Mouse (Mus musculus) erythroid progenitor cell, adult 5-6 weeks (primary cell): ENCODE results near the gene Tmeff2. TPM values are rescaled to one million over a fixed set of nuclear protein-coding genes. Genes with fewer than 3 reads are reported as not detected.
"Not testable (repeated sequence)": the region's sequence is repeated elsewhere in the genome, so short reads cannot be mapped to it uniquely, and the experiment has no call there.

Experiments
- ATAC-seq: replicated peaks from 2 replicates; pipeline ENCODE4 v1.8.0; 2016; ENCODE audit warnings: moderate number of reproducible peaks, mild to moderate bottlenecking, moderate TSS enrichment, inconsistent platforms; ENCODE audit not compliant: poor library complexity, low FRiP score, severe bottlenecking
- total RNA-seq, 2 experiments: library from RNA; stranded (forward) in 1 of 2; stranded (reverse) in 1 of 2; fragments of 150-400 nt in 1 of 2; fragments of 186-747, 209-891 nt in 1 of 2; gene quantifications; 2 replicates each; pipeline versions ENCODE4 v1.2.3 to v1.2.4; 2015 to 2017; ENCODE audit warnings: low replicate concordance in 2 of 2

Gene Tmeff2
- total RNA-seq (2015; ENCODE audit: low replicate concordance) (not detected in 2 replicates), total RNA-seq (2017; ENCODE audit: low replicate concordance) (not detected in 2 replicates)

DNA sequence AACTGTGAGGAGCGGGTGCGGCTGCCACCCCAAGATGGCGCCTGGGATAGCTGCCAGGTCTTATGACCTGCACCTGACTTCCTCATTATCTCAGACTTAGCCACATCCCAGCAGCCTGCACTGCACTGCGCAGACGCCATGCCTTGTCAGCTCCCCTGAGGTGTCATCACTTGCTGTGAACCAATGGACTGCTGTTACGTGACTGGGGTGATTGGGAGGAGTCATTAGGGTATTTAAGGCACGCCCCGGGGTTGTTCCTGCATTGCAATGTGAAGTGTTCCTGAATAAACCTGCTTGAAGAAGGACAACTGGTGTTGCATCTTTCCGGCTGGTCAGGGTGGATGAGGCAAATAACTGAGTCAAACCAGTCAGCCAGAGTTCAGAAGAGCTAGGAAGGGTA lies at the start of gene Tmeff2:
Tmeff2 (plus strand) TSS at position 262 of the 400 bp plus-strand sequence.
- not testable (repeated sequence) for ATAC-seq

DNA sequence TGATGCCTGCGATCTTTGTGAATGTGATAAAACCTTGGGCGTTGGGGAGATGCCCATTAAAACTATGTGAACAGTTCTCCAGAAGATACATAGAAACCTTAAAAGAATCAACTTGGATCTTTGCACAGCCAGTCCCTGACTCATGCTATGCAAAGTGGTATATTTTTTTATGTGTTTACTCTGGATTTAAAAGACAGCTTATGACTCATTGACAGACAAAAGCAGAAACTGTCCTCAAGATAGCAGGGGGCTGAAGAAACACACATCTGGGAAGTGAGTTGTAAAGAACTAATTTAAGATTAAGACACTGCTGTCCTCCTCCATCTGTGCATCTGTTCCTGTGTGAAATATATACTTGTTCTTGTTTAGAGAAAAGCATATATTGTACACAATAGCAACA lies 38.9 kb upstream of the Tmeff2 start:
- no peak for ATAC-seq

DNA sequence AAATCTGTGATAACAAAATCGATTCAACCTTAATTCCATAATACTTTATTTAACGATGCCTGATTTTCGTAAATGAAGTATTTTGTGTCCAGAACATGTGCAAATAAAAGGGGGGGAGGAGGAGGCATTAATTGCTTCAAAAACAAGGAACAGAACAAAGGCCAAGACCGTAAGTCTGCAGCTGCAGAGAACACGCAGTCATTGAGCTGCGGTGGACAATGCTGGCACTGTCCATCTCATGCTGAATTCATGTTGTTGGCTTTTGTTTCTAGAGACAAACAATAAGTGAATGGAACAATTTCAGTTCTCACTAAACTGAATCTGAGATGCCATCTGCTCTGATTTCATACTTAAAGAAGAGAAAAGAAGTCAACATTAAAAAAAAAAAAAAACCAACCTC lies 2.8 kb upstream of the Tmeff2 start:
- no peak for ATAC-seq

DNA sequence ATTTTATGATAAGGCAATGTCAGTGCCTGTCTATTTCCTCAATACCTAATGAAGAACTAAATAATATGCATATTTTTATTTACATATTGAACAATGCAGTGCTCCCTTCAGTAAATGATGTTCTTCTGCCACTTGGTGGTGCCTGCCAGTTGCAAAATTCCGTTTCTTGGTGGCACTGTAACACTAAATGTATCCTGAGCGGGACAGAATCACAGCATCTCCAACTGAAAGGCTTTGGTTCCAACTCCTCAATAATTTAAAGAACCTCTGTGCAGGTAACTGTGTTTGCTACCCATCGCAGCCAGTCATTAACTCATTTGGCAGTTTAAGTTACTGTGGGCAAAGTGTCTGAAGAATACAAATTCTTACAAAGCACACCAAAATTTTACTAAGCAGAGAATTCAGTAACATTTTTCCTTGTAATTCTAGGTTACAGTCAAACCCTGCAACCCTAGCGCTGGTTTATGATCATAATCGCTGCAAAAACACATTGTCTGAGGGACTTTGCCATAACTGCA lies 24.4 kb downstream of the Tmeff2 start:
- ATAC-seq: no peak

DNA sequence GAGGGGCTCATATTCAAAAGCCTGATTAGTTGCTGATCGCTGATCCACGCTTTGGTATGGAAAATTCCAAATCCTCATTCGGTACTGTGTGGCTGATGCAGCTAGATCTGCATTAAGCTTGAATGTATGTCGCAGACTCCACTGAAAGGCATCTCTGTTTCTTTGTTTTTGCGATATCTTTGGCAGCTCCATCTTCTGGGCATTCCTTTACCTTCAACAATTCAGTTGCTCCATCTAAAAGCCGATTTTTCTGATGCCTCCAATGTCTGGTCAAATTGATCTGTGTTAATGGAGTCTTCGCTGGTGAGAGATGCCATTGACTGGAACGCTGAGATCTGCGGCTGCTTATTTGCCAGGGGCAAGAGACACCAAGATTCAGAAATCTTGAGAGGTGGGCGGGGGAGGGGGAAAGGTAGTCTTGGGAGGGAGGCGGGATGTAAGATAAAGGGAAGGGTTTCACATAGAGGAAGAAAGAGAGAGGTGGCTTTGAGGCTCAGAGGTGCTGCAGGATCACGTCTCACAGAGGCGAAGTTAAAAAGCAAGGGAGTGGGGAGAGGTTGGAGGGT lies 25.0 kb downstream of the Tmeff2 start:
- ATAC-seq: no peak

DNA sequence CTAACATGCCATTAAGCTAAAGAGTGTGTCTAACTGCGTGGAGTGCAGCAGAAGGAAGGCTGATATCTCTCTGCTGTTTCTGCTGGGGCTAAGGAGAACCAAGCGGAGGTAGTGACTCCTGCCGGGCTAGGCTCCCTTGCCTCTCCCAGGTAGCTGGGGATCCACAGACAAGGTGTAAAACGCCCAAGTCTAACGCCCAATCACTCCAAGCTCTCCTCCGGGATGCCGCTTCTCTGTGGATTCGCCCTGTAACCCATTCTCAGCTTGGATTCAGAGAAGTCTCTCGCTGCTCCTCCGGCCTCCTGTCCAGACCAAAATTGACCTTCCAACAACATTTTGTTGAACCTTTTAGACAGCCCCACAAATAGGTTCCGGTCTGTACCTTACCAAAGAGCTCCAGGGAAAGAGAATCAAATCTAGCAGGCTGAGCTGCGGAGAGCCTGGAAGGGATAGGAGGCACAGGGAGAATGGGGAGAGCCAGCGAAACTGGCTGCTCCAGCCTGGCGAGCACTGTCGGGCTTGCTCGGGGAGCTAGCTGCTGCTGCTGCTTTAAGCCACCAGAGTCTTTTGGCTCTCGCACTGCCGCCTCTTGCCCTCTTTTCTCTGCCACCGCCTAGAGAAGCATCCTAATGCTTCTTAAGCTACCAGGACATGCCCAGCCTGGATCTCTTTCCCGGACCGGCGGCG lies 26.1 kb downstream of the Tmeff2 start:
- ATAC-seq: no peak

DNA sequence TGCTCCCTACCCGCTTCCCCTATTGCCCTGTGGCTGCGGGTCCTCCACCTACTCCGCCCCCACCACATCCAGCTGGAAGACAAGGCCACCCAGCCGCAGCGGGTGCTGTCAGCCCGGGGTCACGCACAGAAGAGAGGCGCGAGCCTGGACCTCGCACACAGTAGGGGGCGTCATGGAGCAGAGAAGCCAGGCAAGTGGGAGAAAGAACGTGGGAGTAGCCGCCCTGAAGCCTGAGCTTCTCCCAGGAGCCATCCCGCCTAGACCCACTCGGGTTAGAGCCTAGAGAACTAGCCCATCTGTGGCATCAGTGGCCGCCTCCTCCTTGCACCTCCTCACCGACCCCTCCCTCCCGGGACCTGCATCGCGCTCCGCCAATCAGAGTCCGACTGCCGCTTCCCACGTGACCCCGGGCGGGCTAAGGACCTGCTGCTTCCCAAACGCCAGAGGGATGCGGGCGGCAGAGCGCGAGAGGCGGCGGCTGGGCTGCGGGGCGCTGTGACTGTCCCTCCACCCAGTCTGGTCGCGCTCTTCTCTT lies 26.7 kb downstream of the Tmeff2 start:
- ATAC-seq: 0 out of 2 replicates have a peak, but pooled peaks have one; percentile 6

DNA sequence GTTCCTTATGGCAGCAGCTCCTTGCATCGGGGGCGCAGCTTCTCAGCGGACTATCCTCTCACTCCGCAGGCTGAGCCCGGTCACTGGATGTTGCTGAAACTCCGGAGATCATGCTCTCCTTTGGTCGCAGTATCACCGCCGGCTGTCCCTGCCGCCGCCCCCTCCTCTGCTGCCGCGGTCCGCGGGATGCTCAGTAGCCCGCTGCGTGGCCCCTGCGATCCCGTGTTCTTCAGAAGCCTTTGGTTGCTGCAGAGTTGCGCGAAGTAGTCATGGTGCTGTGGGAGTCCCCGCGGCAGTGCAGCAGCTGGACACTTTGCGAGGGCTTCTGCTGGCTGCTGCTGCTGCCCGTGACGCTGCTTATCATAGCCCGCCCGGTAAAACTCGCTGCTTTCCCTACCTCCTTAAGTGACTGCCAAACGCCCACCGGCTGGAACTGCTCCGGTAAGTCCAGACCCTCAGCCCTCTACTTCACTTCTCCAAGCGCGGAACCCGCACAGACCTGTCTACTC lies 27.3 kb downstream of the Tmeff2 start:
- ATAC-seq: no peak

DNA sequence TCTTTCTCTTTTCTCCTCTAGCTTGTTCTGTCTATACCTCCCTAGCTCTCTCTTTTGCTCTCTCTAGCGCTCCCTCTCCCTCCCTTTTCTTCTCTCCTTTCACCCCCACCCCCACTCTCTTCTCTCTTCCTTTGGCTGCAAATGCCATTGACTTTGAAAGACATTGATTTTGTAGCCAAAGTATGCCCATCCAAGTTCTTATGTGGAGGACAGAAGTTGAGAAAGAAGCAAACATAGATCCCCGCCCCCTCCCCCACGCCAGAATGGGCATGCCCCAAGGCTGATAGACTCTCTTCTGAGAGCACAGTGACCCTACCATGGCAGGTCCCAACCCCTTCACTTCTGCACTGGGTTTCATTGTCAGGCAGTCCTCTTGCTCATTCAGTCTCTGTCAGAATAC lies 28.3 kb downstream of the Tmeff2 start:
- ATAC-seq: no peak

DNA sequence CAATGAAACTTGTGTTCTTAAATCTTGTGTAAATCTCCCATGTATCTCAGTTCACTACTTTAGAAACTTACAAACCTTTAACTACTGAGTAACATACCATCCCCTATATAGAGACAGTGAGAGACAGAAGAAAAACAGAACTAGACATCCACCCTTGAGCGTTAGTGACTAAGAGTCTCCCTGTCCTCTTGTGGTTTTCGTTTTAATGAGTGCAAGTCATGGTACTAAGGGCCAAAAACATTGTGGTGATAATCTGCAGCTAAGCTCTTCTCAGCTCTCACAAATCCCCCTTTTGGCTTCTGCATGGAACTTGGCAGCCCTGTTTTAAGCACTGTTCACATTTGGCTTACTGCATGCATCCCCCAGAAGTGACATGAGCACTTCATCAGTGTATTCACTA lies 34.6 kb downstream of the Tmeff2 start:
- no peak for ATAC-seq

DNA sequence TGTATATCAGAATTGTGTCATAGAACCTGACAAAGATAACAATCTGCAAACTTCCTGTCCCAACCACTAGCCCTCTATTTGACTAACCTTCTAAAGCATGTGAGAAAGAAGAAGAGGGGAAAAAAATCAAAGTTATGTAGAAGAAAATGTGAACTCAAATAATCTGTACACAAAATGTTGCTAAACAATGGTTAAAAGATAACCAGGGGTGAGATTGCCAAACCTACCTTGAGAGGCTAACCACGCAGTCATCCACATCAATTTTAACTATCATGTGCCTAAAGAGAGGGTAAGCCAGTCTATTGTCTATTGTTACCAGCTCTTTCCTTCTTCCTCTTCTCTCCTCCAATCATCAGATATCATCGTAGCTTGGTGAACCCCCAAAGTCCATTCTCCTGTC lies 35.0 kb downstream of the Tmeff2 start:
- ATAC-seq: no peak

DNA sequence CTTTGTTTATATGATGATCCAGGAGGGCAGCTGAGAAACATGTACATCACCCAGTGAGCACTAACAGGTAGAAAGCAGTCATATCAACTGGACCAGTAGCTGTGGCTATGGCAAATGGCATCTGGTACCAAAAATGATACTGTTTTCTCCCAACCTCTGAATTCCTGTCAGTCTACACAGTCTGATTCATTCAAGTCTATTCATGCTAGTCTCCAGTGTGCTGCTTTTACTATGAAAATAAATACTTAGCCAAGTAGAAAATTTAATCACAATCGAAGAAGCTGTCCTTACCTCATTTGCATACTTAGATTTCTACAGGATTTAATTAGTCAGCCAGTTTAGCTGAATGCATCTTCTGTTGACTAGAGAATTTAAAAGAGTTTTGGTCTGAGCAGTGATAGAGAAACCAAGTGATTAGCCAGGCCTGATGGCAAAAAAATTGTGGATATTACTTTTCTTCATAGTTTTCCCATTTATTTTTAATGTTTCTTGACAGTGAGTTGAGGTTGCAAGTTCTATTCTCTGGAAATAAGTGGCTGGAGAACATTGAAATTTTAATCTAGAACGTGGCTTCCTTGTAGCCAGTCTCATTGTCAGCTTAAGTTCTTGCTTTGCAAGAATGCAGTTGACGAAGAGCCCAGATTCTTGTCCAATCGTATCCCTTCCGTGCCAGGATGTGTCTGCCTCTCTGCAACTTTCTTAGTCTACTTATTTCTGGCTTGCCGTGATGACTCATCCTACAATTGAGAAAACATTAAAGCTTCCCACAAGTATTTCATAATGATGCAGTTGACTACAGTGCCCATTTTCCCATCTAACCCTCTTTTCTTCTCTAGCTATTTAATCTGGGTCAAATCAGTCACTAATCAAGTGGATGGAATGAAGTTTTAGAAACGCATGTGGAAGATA lies 39.9 kb downstream of the Tmeff2 start:
- no peak for ATAC-seq

DNA sequence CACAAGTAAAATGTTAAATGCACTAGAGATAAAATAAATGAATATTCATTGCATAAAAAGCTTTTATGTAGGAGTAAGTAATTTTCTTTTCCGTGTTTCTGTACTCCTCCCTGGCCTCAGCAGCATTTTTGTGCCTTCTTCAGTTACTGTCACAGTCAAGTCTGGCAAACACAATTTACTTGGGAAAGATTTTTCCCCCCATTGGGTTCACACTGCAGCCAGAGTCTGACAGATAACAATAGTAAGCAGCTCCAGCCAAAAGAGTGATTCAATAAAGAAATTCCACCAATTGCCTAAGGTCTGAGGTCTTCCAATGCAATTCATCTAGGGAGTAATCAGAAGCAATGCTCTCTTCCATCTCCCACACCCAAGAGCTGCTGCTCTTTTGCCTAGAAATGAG lies 48.1 kb downstream of the Tmeff2 start:
- ATAC-seq: no peak

DNA sequence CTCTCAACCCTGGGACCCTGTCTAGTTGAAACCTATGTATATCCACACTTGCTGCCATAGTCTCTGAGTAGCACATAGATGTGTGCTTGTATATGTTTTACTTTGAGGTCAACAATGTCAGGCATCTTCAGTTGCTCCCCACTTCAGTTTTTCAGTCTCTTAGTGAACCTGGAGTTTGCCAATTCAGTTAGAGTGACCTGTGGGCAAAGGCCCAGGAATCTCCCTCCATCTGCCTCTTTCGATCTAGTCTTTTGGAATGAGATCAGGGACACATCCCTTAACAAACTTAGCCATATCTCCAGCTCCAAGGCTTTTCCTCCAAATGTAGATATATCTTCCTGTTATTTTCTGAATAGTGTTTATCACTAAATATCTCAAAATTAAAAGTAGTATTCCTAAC lies 58.4 kb downstream of the Tmeff2 start:
- ATAC-seq: no peak

DNA sequence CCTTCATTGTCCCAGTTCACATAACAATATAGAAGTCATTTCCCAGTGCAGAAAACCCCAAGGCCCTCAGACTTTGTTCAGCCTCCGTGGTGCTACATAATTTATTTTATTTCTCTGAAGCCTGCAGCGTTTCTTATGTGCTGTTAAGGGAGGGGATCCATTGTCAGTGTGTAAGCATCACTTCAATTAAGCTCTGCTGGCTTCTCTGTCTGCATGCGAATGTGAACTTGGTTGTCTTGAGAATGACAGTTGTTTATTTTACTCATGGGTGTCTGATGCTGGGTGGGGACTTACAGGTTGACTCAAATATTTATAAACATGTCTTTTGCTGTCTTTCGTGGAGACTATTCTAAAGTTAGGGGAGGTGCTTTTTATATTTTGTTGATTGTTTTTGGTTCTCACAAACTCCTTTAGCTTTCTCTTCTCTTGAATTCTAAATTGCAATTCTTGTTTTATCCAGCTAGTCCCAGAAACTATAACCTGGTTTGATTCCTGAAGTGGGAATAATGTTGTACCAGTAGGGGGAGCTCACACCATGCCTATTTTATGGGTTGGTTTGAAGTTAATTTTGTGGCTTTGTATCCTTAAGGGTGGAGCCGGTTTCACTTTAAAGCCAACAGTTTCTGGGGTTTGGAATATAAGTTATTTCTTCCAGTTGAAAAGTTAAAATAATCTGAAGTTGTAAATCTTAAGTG lies 61.7 kb downstream of the Tmeff2 start:
- ATAC-seq: no peak

DNA sequence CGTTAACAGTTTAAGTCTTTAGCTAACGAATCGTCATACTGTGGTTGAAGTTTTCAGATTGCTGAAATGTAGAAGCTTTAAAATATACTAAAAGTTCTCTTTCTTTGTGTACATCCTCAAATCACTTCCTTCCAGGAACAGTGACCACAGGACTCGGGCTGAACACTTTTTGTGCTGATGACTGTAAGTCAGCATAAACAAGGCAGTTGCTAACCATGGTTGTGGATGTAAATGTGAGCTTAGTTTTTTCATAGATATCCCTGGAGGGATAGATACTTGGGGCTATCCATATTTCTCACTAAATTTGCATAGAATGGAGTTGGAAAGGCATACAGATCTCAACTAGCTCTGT lies 62.2 kb downstream of the Tmeff2 start:
- ATAC-seq: no peak

DNA sequence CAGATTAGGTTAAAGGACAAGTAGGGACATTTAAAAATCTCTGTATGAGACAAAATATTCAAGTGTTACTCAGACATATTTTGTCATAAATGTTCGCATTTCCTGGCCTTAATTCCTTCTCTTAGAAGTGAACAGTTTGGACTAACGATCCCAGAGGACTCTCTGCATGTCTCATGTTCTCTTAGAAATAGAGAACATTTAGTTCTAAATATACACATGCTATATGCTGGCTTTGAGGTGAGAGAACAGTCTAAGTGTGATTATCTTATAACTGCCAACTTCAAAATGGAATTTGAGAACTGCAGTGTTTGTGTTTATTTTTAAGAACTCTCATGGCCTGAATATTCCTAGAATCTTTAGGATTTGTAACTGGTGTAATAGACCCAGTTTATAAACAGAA lies 69.2 kb downstream of the Tmeff2 start:
- ATAC-seq: no peak

DNA sequence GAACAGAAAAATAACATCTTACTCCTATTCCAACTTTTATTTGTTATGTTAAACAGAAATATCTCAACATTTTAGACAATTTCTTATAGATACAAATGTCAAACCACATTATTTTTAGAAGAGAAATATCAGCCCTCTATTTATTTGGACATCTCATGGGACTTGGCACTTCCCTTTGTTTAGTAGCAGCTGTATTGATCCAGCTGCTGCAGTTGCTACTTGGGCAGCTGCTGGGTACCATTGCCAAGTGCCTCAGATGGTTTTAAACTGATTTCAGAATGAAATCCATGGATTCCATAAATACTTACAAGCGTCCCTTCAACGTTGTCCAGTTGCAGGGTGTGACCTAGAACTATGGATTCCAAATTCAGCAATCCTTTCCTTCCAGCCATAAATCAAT lies 70.4 kb downstream of the Tmeff2 start:
- no peak for ATAC-seq
